ENCODE assay signal across 9 mouse cellular contexts in genomic region chr4:119938518-119938917, GRCm38 (mm10).
DNase-seq lines count a peak whose midpoint lies in the region; ATAC-seq and TF ChIP-seq lines count a peak whose summit lies in the region.
"Had no signal": no experiment of that assay in that cellular context is flagged by ENCODE, and none has a peak within 500 bp of the region (broad histone marks: within the 10 kb centered on the region; RNA-seq: fewer than 3 reads in every experiment).

No protein-coding gene starts in this region.

- DNase-seq in cerebellum, adult 18-20 months = no peak
- DNase-seq in heart, postnatal 10 days = peak; percentile 33 to 39
- DNase-seq in heart, adult 8-10 months (ENCODE audit: low spot score) = no peak
- no peak for DNase-seq in midbrain, embryonic 10.5 days (ENCODE audit: low spot score)
- peak; percentile 35 for DNase-seq in midbrain, postnatal 0 days (ENCODE audit: low spot score)
- DNase-seq in embryo, embryonic 10 days (ENCODE audit: low spot score) = no peak

- H3K27me3 ChIP-seq in midbrain, embryonic 16.5 days (ENCODE audit: control insufficient read depth, insufficient read depth, low read depth, low read length) = no peaks in the 10 kb centered on the region
- H3K27me3 ChIP-seq in midbrain, embryonic 10.5 days (ENCODE audit: low read depth, poor library complexity, severe bottlenecking) = no peaks in the 10 kb centered on the region
- no peaks in the 10 kb centered on the region for H3K27me3 ChIP-seq in midbrain, postnatal 0 days (ENCODE audit: insufficient read depth, low read length)

- TF ChIP-seq CTCF in midbrain, postnatal 0 days (IDR thresholded peaks at IDR 0.05) = no peak

- 78% methylated on average over 4 of the region's 4 CpGs for WGBS in midbrain, embryonic 16.5 days
- WGBS in midbrain, embryonic 10.5 days = 89% methylated on average over 4 of the region's 4 CpGs
- WGBS in midbrain, postnatal 0 days = 73% methylated on average over 4 of the region's 4 CpGs

- intact Hi-C loops in heart, postnatal 10 days (cut with DNase I) = no loop called here

- no peak overlapping the region for H3K4me2 ChIP-seq in midbrain, embryonic 16.5 days (ENCODE audit: low read length)
- no peak overlapping the region for H3K4me2 ChIP-seq in midbrain, postnatal 0 days (ENCODE audit: low read depth, low read length, poor library complexity, severe bottlenecking)
- H3K4me2 ChIP-seq: heart, embryonic 15.5 days had no signal

- H3K9ac ChIP-seq in midbrain, embryonic 16.5 days (ENCODE audit: low read depth, low read length) = no peak overlapping the region
- no peak overlapping the region for H3K9ac ChIP-seq in midbrain, postnatal 0 days (replicated peaks; ENCODE audit: low read length, poor library complexity, severe bottlenecking)
- H3K9ac ChIP-seq: heart, embryonic 15.5 days had no signal

- no peaks in the 10 kb centered on the region for H3K4me1 ChIP-seq in midbrain, embryonic 16.5 days (ENCODE audit: control insufficient read depth, insufficient read depth, low read length)
- 0 out of 2 replicates have a peak, but pooled peaks cover 6% of the 10 kb centered on the region for H3K4me1 ChIP-seq in midbrain, embryonic 10.5 days
- peaks cover 3% of the 10 kb centered on the region; the same call in 1 of the 2 replicates for H3K4me1 ChIP-seq in midbrain, postnatal 0 days (ENCODE audit: insufficient read depth, low read length)

- H3K36me3 ChIP-seq in midbrain, embryonic 16.5 days (ENCODE audit: control insufficient read depth, insufficient read depth, low read length) = no peaks in the 10 kb centered on the region
- no peaks in the 10 kb centered on the region for H3K36me3 ChIP-seq in midbrain, embryonic 10.5 days
- no peaks in the 10 kb centered on the region for H3K36me3 ChIP-seq in midbrain, postnatal 0 days (ENCODE audit: insufficient read depth, low read length)
- H3K36me3 ChIP-seq: heart, embryonic 15.5 days had no signal

- ATAC-seq in cerebellum, adult (ENCODE audit: insufficient number of reproducible peaks, low FRiP score, low TSS enrichment) = peak; percentile 42; the same call in 1 of the 2 replicates
- no peak for ATAC-seq in midbrain, embryonic 16.5 days
- ATAC-seq in midbrain, postnatal 0 days (ENCODE audit: low FRiP score) = no peak

- H3K4me3 ChIP-seq in midbrain, embryonic 16.5 days (ENCODE audit: low read depth, low read length) = no peak overlapping the region
- H3K4me3 ChIP-seq in midbrain, embryonic 10.5 days = no peak overlapping the region
- no peak overlapping the region for H3K4me3 ChIP-seq in midbrain, postnatal 0 days (ENCODE audit: low read depth, low read length)
- H3K4me3 ChIP-seq: heart, embryonic 15.5 days had no signal

- no peaks in the 10 kb centered on the region for H3K9me3 ChIP-seq in midbrain, embryonic 16.5 days (replicated peaks; ENCODE audit: control insufficient read depth, low read length, poor library complexity, severe bottlenecking)
- H3K9me3 ChIP-seq in midbrain, embryonic 10.5 days (replicated peaks) = no peaks in the 10 kb centered on the region
- no peaks in the 10 kb centered on the region for H3K9me3 ChIP-seq in midbrain, postnatal 0 days (ENCODE audit: low read length)
- H3K9me3 ChIP-seq: heart, embryonic 15.5 days had no signal

- peak overlapping the region; percentile 66; the same call in 1 of the 2 replicates for H3K27ac ChIP-seq in midbrain, embryonic 16.5 days (ENCODE audit: low read length)
- H3K27ac ChIP-seq in midbrain, embryonic 10.5 days (replicated peaks) = no peak overlapping the region
- H3K27ac ChIP-seq in midbrain, postnatal 0 days (ENCODE audit: low read depth, low read length) = no peak overlapping the region

Comparison
In these comparisons a context has a peak if more than half of its experiments do, and no peak if none do; other contexts are left out.
1. DNase-seq: peak in heart, postnatal 10 days (2 of 2) and midbrain, postnatal 0 days (single experiment); none in cerebellum, adult 18-20 months (0 of 2), heart, adult 8-10 months (single experiment), midbrain, embryonic 10.5 days (single experiment) and embryo, embryonic 10 days (single experiment).